Mouse (Mus musculus) cerebellum, adult 9-11 months (tissue): ENCODE data around the gene Ncs1.

Source experiments
- DNase-seq: peaks from one replicate; pipeline ENCODE4 v3.0.0; 2022

Ncs1 gene

DNA sequence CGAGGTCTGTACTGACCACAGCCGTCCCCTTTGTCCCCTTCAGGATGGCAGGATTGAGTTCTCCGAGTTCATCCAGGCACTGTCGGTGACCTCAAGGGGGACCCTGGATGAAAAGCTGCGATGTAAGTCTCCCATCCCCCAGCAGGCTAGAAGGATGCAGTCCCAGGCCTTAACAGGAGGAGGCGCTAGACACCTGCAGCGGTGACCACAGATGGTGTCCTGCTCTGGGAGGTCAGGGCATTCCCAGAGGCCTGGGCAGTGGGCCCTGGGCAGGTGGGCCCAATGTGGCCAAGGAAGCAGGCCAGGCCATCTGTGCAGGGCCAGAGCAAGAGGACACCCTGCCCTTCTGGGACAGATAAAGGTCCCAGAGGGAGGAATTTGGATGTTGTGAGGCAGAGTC, 36.6 kb downstream of the Ncs1 start:
- DNase-seq, result peak; percentile 75

GRCm38 (mm10) chr2:31282880-31283279, 37.3 kb downstream of the Ncs1 start:
- DNase-seq, result no peak

GRCm38 (mm10) chr2:31284531-31284930, 38.9 kb downstream of the Ncs1 start:
- DNase-seq, result no peak

DNA sequence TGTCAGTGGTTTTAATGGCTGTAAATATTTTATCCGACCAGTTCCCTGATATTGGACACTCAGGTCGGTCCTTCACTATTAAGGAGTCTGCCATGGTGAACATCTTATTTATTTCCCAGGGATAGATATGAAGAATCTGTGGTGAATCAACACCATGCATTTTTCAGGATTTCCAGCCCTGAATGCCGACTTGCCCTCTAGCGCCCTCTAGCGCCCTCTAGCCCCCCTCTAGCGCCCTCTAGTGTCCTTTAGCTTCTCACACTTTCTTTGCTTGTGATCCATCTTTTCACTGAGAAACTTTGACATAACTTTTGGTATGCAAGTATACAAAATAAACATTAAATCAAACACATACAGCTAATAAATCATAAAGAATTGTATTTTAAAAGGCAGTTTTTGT, 45.8 kb downstream of the Ncs1 start:
- DNase-seq, result peak; percentile 51

DNA sequence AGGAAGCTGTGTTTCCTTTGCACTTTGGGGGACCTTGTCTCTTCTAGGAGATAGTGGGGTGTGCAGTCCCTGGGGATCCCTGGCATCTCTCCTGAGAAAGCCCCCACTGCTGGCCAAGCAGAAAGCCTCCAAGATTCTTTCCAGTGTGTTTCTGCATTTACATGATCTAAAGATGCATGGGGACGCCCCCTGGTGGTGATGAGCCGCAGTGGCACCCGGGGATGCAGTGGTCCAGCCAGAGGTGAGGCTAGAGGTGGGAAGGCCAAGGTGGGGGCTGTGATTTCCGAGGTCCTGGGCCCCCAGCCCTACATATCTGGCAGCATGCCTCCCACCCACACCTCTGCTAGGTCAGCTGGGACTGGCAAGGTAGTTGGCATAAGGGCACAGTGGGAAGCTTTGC, 49.4 kb downstream of the Ncs1 start:
- DNase-seq, result peak; percentile 78

GRCm38 (mm10) chr2:31296395-31296794, 50.8 kb downstream of the Ncs1 start:
- DNase-seq, result peak; percentile 45

- DNase-seq, result peak; percentile 56
Measured at GRCm38 (mm10) chr2:31297602-31298268, 52.1 kb downstream of the Ncs1 start.

DNA sequence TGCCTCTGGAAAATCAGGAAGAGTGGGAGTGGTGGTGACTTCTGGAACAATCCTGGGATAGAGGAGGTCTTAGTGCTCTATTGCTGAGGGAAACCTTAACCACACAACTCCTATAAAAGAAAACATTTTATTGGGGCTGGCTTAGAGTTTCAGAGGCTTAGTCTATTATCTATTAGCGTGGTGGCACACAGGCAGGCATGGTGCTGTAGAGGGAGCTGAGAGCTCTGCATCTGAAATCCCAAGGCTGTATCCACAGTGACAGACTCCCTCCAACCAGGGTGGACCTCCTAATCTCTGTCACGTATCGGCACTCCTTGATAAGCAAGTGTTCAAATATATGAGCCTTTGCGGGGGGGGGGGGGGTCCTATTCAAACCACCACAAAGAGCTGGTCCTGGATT, 53.2 kb downstream of the Ncs1 start:
- peak; percentile 11 for DNase-seq

DNA sequence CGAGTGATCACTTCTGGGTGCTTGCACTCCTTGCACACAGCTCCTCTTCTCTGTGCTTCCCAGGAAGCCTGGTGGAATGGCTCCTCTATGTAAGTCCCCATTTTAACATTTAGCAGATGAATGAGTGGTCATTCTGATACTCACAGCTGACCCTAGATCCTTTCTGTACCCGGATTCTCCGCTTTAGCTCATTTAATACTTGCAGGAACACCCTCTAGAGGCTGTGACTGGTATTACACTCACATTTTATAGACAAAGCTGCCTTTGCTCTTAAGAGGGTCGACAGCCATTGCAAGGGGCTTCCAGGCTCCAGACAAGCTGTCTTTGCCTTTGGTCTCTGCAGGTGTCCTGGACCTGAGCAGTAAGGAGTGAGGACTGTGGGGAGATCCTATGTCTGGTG, 53.6 kb downstream of the Ncs1 start:
- DNase-seq, result peak; percentile 38

DNA sequence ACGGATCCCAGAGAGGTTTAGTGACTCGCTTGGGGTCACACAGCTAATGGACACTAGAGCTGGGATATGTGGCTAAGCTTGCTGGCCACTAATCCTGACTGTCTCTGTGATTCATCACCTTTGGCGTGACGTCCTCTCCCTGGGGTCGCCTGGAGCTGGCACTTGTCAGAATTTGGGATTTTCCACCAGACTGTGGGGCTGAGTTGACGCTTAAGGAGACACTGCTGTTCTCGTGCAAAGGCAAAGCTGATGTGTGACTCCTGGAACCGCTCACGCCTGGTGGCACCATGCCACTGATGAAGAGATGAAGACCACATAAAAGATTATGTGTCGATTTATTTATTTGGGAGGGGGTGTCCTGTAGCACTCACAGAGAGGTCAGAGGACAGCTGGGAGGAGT, 54.4 kb downstream of the Ncs1 start:
- DNase-seq, result peak; percentile 41

GRCm38 (mm10) chr2:31303177-31303576, 57.6 kb downstream of the Ncs1 start:
- no peak for DNase-seq

- DNase-seq, result no peak
Measured at GRCm38 (mm10) chr2:31304191-31304590, 58.6 kb downstream of the Ncs1 start.

- no peak for DNase-seq
Measured at GRCm38 (mm10) chr2:31304801-31305665, 59.4 kb downstream of the Ncs1 start.

GRCm38 (mm10) chr2:31305684-31306083, 60.1 kb downstream of the Ncs1 start:
- peak; percentile 11 for DNase-seq

DNA sequence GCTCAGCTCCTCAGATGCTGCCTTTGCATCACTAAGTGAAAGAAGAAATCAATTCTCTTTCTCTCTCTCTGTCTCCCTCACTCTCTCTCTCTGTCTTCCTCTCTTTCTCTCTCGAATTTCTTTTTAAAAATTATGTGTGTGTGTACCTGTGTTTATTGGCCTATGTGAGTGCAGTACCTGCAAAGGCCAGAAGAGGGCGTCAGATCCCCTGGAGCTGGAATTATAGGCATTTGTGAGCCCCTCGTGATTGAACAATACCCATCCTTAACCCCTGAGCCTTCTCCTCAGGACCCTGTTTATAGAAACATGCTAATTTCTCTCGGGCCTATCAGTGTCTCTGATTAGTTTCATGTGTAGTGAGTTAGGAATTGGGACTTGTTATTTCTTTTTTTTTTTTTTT, 62.6 kb downstream of the Ncs1 start:
- DNase-seq, result no peak

DNA sequence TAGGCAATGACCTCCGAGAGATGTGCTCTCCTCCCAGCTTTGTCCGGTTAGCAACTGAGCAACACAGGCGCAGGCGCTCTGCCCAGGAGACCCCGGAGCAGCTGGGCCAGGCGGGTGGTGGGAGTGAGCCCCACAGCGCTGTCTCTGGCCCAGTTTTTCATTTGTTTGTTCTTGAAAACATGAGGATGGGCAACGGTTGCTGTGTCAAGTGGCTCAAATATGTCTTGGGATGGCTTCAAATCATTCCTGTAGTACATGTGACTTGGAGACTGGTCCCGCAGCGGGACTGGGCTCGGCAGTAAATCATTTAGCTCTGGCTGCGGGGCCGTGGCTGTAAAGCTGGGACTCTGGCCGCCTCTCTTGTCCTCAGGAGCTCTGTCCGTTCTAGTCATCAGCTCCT, 63.9 kb downstream of the Ncs1 start:
- no peak for DNase-seq

- DNase-seq, result no peak
Measured at GRCm38 (mm10) chr2:31314007-31314465, 68.4 kb downstream of the Ncs1 start, which contains the start of gene Hmcn2. Gene Hmcn2 (plus strand): TSS chr2:31314415.

- DNase-seq, result no peak
Measured at GRCm38 (mm10) chr2:31318162-31318561, 72.5 kb downstream of the Ncs1 start.

DNA sequence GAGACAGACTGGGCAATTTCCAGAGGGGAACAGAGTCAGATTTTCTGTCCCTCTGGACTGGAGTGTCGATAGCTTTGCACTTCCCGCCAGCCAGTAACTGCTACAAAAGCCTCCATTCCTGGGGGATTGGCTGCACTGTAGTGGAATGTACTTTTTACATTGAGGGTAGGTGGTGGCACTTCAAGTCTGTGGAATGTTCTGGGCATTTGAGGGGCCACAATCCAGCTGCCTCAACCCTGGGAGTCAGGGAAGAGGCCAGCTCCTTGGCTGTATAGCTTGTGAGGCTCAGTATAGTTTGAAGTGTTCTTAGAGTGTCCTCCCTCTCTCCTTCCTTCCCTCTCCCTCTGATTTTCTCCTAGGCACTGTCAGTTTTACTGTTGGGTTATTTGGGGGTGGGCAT, 73.6 kb downstream of the Ncs1 start:
- DNase-seq, result no peak

- DNase-seq, result no peak
Measured at GRCm38 (mm10) chr2:31327186-31327585, 81.6 kb downstream of the Ncs1 start.

DNA sequence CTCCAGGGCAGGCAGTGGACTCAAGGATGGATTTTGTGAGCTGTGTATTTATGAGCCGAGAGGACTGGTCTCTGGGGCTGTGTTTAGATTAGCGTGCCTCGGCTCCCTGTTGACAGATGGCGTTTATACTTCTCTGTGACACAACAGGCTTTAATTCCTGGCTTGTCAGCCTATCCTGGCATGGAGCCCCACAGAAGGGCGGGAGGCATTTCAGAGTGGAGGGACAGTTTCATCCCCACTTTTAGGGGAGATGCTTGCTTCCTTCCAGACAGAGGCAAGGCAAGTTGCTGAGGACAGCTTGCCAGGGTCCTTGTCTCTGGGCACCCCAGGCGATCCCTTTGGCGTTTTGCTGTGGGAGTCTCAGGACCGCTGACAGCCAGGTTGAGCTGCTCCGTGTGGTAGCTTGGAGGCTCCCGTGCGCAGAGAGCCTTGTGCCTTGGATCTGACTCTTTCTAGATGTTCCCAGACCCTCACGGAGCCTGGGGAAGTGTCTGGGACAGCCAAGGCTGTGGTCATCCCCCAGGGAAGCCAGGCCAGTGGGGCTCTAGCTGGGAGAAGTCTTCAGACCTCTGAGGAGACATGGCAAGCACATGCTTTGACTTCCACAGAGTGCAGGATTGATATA, 92.2 kb downstream of the Ncs1 start:
- DNase-seq, result peak; percentile 23

- DNase-seq, result no peak
Measured at GRCm38 (mm10) chr2:31339826-31340225, 94.2 kb downstream of the Ncs1 start.

- DNase-seq, result no peak
Measured at GRCm38 (mm10) chr2:31341726-31342535, 96.3 kb downstream of the Ncs1 start.
